Mouse (Mus musculus): ENCODE results near the gene Taf1b. TPM values are rescaled to one million over a fixed set of nuclear protein-coding genes. Genes with fewer than 3 reads are reported as not detected.
"Not testable (repeated sequence)": the region's sequence is repeated elsewhere in the genome, so short reads cannot be mapped to it uniquely, and the experiment has no call there.

The Taf1b gene
- total RNA-seq, 1 experiment, result 27.7 TPM

DNA sequence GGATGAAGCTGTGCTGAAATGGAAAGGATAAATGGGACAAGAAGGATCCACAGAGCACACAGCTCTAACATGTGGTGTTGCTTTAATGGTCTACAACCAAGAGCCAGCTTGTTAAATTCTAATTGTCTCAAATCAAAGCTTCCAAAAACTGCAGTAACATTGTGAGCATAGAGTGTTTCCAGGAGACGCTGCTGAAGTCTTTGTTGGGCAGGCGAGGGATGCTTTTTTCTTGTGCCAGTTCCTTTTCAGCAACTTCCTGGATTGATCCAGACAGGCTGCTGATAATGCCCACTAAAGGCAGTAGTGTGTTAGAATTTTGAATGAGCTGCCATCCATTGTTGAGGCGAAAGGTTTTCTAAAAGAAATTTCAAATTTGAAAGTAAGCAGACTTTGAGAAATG, 22.9 kb downstream of the Taf1b start:
- H3K9ac ChIP-seq (ENCODE audit: insufficient read depth, low read depth, low read length, poor library complexity, severe bottlenecking), result no peak overlapping the region
- H3K9me3 ChIP-seq (ENCODE audit: control insufficient read depth, insufficient read depth, low read depth, low read length), result no peaks in the 10 kb centered on the region
- no peak overlapping the region for H3K4me3 ChIP-seq (ENCODE audit: insufficient read depth in 1 of 2, low read depth in 1 of 2, low read length in 2 of 2, poor library complexity in 1 of 2, severe bottlenecking in 1 of 2)
- no peak for DNase-seq (ENCODE audit: low read depth, low spot score)
- TF ChIP-seq CHD2 (IDR thresholded peaks at IDR 0.05; ENCODE audit: low read depth, low read length), result no peak
- TF ChIP-seq MAFK (IDR thresholded peaks at IDR 0.05; ENCODE audit: insufficient read depth, low read depth, low read length), result no peak
- no peak for TF ChIP-seq ZNF384 (IDR thresholded peaks at IDR 0.05; ENCODE audit: low read depth, low read length)
- no peak for TF ChIP-seq HCFC1 (IDR thresholded peaks at IDR 0.05; ENCODE audit: borderline replicate concordance, insufficient read depth, low read length)
- TF ChIP-seq ZC3H11A (IDR thresholded peaks at IDR 0.05; ENCODE audit: borderline replicate concordance, low read depth, low read length), result no peak
- in situ Hi-C loops (cut with MboI; ENCODE audit: low sequenced_read_pairs in 2 of 2, unreplicated experiment in 2 of 2), result no loop called here
- H3K36me3 ChIP-seq (ENCODE audit: control insufficient read depth, insufficient read depth, low read length, poor library complexity, severe bottlenecking), result peaks cover 3% of the 10 kb centered on the region; the same call in 1 of the 2 replicates
- H3K27ac ChIP-seq (ENCODE audit: insufficient read depth, low read depth, low read length, poor library complexity, severe bottlenecking), result no peak overlapping the region
- H3K4me1 ChIP-seq (ENCODE audit: control insufficient read depth in 2 of 2, insufficient read depth in 2 of 2, low read length in 2 of 2, poor library complexity in 1 of 2), result peaks cover 4 to 5% of the 10 kb centered on the region in 2 experiments; a peak in 2 of 4 replicates

DNA sequence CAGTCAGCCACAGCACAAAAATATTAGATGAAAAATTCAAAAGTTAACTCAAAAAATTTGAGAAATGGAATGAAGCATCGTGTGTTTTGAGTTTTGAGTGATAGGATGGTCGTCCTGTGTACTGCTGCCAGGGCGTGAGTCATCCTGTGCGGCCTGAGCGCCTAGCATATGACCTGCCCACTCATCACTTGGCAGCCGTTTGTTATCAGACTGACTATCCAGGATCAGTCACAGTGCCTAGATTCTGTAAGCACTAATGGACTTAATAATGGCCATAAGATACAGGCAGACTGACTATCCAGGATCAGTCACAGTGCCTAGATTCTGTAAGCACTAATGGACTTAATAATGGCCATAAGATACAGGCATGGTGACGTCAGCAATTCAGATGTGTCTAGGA, 26.9 kb downstream of the Taf1b start:
- H3K4me3 ChIP-seq (ENCODE audit: insufficient read depth in 1 of 2, low read depth in 1 of 2, low read length in 2 of 2, poor library complexity in 1 of 2, severe bottlenecking in 1 of 2); H3K27ac ChIP-seq (ENCODE audit: insufficient read depth, low read depth, low read length, poor library complexity, severe bottlenecking); H3K36me3 ChIP-seq (ENCODE audit: control insufficient read depth, insufficient read depth, low read length, poor library complexity, severe bottlenecking); H3K4me1 ChIP-seq (ENCODE audit: control insufficient read depth in 2 of 2, insufficient read depth in 2 of 2, low read length in 2 of 2, poor library complexity in 1 of 2); DNase-seq (ENCODE audit: low read depth, low spot score); H3K9ac ChIP-seq (ENCODE audit: insufficient read depth, low read depth, low read length, poor library complexity, severe bottlenecking); H3K9me3 ChIP-seq (ENCODE audit: control insufficient read depth, insufficient read depth, low read depth, low read length); in situ Hi-C loops (cut with MboI; ENCODE audit: low sequenced_read_pairs in 2 of 2, unreplicated experiment in 2 of 2): not testable (repeated sequence)

DNA sequence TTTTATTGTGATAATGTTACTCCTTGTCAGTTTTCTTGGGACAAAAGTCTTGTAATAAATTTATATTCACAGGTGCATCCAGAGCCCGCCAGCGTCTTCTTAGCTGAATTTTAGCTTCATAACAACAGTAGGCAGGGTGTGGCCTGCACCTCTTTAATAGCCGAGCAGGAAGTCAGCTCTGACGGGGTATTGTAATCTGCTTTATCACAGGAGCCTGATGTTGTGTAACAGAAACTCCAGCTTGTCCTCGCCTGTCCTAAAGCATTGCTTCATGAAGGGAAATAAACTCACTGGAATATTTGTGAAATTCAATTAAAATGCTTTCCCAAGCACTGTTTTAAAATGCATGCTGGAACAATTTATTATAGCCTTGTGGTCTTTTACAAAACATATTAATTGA, 38.2 kb downstream of the Taf1b start:
- in situ Hi-C loops (cut with MboI; ENCODE audit: low sequenced_read_pairs in 2 of 2, unreplicated experiment in 2 of 2), result no loop called here
- H3K4me1 ChIP-seq (ENCODE audit: control insufficient read depth in 2 of 2, insufficient read depth in 2 of 2, low read length in 2 of 2, poor library complexity in 1 of 2), result peaks cover 0 to 1% of the 10 kb centered on the region in 2 experiments; a peak in 1 of 4 replicates
- H3K9ac ChIP-seq (ENCODE audit: insufficient read depth, low read depth, low read length, poor library complexity, severe bottlenecking), result no peak overlapping the region
- no peak for DNase-seq (ENCODE audit: low read depth, low spot score)
- no peak overlapping the region for H3K4me3 ChIP-seq (ENCODE audit: insufficient read depth in 1 of 2, low read depth in 1 of 2, low read length in 2 of 2, poor library complexity in 1 of 2, severe bottlenecking in 1 of 2)
- H3K36me3 ChIP-seq (ENCODE audit: control insufficient read depth, insufficient read depth, low read length, poor library complexity, severe bottlenecking), result no peaks in the 10 kb centered on the region
- no peak overlapping the region for H3K27ac ChIP-seq (ENCODE audit: insufficient read depth, low read depth, low read length, poor library complexity, severe bottlenecking)
- no peaks in the 10 kb centered on the region for H3K9me3 ChIP-seq (ENCODE audit: control insufficient read depth, insufficient read depth, low read depth, low read length)
- TF ChIP-seq MAFK (IDR thresholded peaks at IDR 0.05; ENCODE audit: insufficient read depth, low read depth, low read length) (no peak), ZC3H11A (IDR thresholded peaks at IDR 0.05; ENCODE audit: borderline replicate concordance, low read depth, low read length) (no peak), HCFC1 (IDR thresholded peaks at IDR 0.05; ENCODE audit: borderline replicate concordance, insufficient read depth, low read length) (no peak), CHD2 (IDR thresholded peaks at IDR 0.05; ENCODE audit: low read depth, low read length) (no peak), ZNF384 (IDR thresholded peaks at IDR 0.05; ENCODE audit: low read depth, low read length) (no peak)

DNA sequence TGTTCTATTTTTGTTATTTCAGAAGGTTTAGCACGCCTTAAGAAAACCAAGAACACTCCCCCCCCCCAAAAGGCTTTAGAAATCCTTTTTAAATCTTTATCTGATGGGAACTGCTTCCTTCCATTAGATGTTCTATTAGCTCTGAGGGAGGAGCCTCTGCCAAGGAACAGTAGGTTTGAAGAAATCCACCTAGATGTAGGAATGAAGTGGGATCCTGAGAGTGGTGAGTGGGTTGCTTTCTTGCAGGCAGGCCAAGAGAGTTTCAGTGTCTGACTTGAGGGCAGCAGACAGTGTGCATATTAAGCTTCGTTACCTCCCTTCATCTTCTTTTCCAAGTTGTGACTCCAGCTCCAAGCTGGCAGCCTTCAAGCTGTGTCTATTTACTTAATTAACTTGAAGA, 39.0 kb downstream of the Taf1b start:
- in situ Hi-C loops (cut with MboI; ENCODE audit: low sequenced_read_pairs in 2 of 2, unreplicated experiment in 2 of 2), result no loop called here
- Histone ChIP-seq H3K4me1 (ENCODE audit: control insufficient read depth in 2 of 2, insufficient read depth in 2 of 2, low read length in 2 of 2, poor library complexity in 1 of 2) (peaks cover 0 to 1% of the 10 kb centered on the region in 2 experiments; a peak in 1 of 4 replicates), H3K9ac (ENCODE audit: insufficient read depth, low read depth, low read length, poor library complexity, severe bottlenecking) (no peak overlapping the region), H3K4me3 (ENCODE audit: insufficient read depth in 1 of 2, low read depth in 1 of 2, low read length in 2 of 2, poor library complexity in 1 of 2, severe bottlenecking in 1 of 2) (no peak overlapping the region), H3K36me3 (ENCODE audit: control insufficient read depth, insufficient read depth, low read length, poor library complexity, severe bottlenecking) (no peaks in the 10 kb centered on the region), H3K9me3 (ENCODE audit: control insufficient read depth, insufficient read depth, low read depth, low read length) (no peaks in the 10 kb centered on the region), H3K27ac (ENCODE audit: insufficient read depth, low read depth, low read length, poor library complexity, severe bottlenecking) (no peak overlapping the region)
- DNase-seq (ENCODE audit: low read depth, low spot score), result no peak
- TF ChIP-seq HCFC1 (IDR thresholded peaks at IDR 0.05; ENCODE audit: borderline replicate concordance, insufficient read depth, low read length) (no peak), ZNF384 (IDR thresholded peaks at IDR 0.05; ENCODE audit: low read depth, low read length) (no peak), CHD2 (IDR thresholded peaks at IDR 0.05; ENCODE audit: low read depth, low read length) (no peak), MAFK (IDR thresholded peaks at IDR 0.05; ENCODE audit: insufficient read depth, low read depth, low read length) (no peak), ZC3H11A (IDR thresholded peaks at IDR 0.05; ENCODE audit: borderline replicate concordance, low read depth, low read length) (no peak)

DNA sequence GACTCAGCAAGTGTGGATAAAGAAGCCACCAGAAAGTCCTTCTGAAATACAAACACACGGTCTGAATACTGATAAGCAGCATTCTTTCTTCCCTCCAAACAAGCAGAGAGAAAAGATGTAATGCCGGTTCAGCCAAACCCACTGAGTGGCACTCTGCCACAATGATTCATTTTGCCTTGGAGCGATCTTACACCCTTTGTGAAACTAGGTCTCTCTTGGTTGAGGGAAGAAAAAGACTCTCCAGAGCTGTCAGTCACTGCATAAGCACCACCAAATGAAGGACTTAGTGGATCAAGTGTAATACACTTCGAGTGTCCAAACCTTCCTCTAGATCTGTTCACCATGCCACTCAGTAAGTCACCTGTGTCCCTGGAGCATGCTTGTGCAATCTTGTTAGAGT, 39.8 kb downstream of the Taf1b start:
- H3K9ac ChIP-seq (ENCODE audit: insufficient read depth, low read depth, low read length, poor library complexity, severe bottlenecking), result no peak overlapping the region
- no peaks in the 10 kb centered on the region for H3K9me3 ChIP-seq (ENCODE audit: control insufficient read depth, insufficient read depth, low read depth, low read length)
- TF ChIP-seq ZC3H11A (IDR thresholded peaks at IDR 0.05; ENCODE audit: borderline replicate concordance, low read depth, low read length) (no peak), HCFC1 (IDR thresholded peaks at IDR 0.05; ENCODE audit: borderline replicate concordance, insufficient read depth, low read length) (no peak), MAFK (IDR thresholded peaks at IDR 0.05; ENCODE audit: insufficient read depth, low read depth, low read length) (no peak), CHD2 (IDR thresholded peaks at IDR 0.05; ENCODE audit: low read depth, low read length) (no peak), ZNF384 (IDR thresholded peaks at IDR 0.05; ENCODE audit: low read depth, low read length) (no peak)
- H3K27ac ChIP-seq (ENCODE audit: insufficient read depth, low read depth, low read length, poor library complexity, severe bottlenecking), result no peak overlapping the region
- no peaks in the 10 kb centered on the region for H3K36me3 ChIP-seq (ENCODE audit: control insufficient read depth, insufficient read depth, low read length, poor library complexity, severe bottlenecking)
- peaks cover 0 to 1% of the 10 kb centered on the region in 2 experiments; a peak in 1 of 4 replicates for H3K4me1 ChIP-seq (ENCODE audit: control insufficient read depth in 2 of 2, insufficient read depth in 2 of 2, low read length in 2 of 2, poor library complexity in 1 of 2)
- in situ Hi-C loops (cut with MboI; ENCODE audit: low sequenced_read_pairs in 2 of 2, unreplicated experiment in 2 of 2), result no loop called here
- no peak for DNase-seq (ENCODE audit: low read depth, low spot score)
- H3K4me3 ChIP-seq (ENCODE audit: insufficient read depth in 1 of 2, low read depth in 1 of 2, low read length in 2 of 2, poor library complexity in 1 of 2, severe bottlenecking in 1 of 2), result no peak overlapping the region

Measured in ES-E14 (cell line).